Mouse (Mus musculus) lung, postnatal 10 days (tissue): ENCODE results near the gene Renbp.
A peak's percentile ranks its signal among the peaks of the same experiment; 100 is the strongest.

Source experiments
- DNase-seq: peaks from one replicate; pipeline ENCODE4 v3.0.0; 2021

Renbp gene

GRCm38 (mm10) chrX:73930402-73931062 lies at the start of gene Renbp:
TSS of gene Renbp (minus strand) at chrX:73930850.
- peak; percentile 89 for DNase-seq

GRCm38 (mm10) chrX:73977783-73978182 lies 47.1 kb upstream of the Renbp start:
- no peak for DNase-seq

- no peak for DNase-seq
Measured at GRCm38 (mm10) chrX:73976283-73976682, 45.6 kb upstream of the Renbp start.

GRCm38 (mm10) chrX:73972774-73973173 lies 42.1 kb upstream of the Renbp start:
- DNase-seq: no peak

- no peak for DNase-seq
Measured at GRCm38 (mm10) chrX:73970781-73971180, 40.1 kb upstream of the Renbp start.

GRCm38 (mm10) chrX:73969729-73970128 lies 39.1 kb upstream of the Renbp start:
- no peak for DNase-seq

GRCm38 (mm10) chrX:73969167-73969566 lies 38.5 kb upstream of the Renbp start:
- no peak for DNase-seq

GRCm38 (mm10) chrX:73967177-73968075 lies 36.8 kb upstream of the Renbp start:
- DNase-seq: peak; percentile 93

GRCm38 (mm10) chrX:73966248-73967176 lies 35.9 kb upstream of the Renbp start, which contains the start of gene Hcfc1:
TSS of gene Hcfc1 (minus strand) at chrX:73966357.
- DNase-seq: peak; percentile 93

- DNase-seq: peak; percentile 58
Measured at GRCm38 (mm10) chrX:73965307-73965706, 34.7 kb upstream of the Renbp start.

- DNase-seq: peak; percentile 41
Measured at GRCm38 (mm10) chrX:73964363-73964762, 33.7 kb upstream of the Renbp start.

GRCm38 (mm10) chrX:73954988-73955387 lies 24.3 kb upstream of the Renbp start:
- no peak for DNase-seq

- DNase-seq: no peak
Measured at GRCm38 (mm10) chrX:73952603-73953002, 22.0 kb upstream of the Renbp start.

GRCm38 (mm10) chrX:73949341-73949740 lies 18.7 kb upstream of the Renbp start:
- DNase-seq: no peak

GRCm38 (mm10) chrX:73948647-73949046 lies 18.0 kb upstream of the Renbp start:
- DNase-seq: peak; percentile 75

GRCm38 (mm10) chrX:73946896-73947295 lies 16.2 kb upstream of the Renbp start:
- DNase-seq: no peak

GRCm38 (mm10) chrX:73942294-73942693 lies 11.6 kb upstream of the Renbp start:
- no peak for DNase-seq

- no peak for DNase-seq
Measured at GRCm38 (mm10) chrX:73941860-73942259, 11.2 kb upstream of the Renbp start.

GRCm38 (mm10) chrX:73931871-73932270 lies 1.2 kb upstream of the Renbp start:
- no peak for DNase-seq

- DNase-seq: no peak
Measured at GRCm38 (mm10) chrX:73922550-73922882, 8.1 kb downstream of the Renbp start.

- DNase-seq: peak; percentile 93
Measured at GRCm38 (mm10) chrX:73921823-73922549, 8.7 kb downstream of the Renbp start, which contains the start of the genes Arhgap4 and Naa10. TSS of gene Arhgap4 (minus strand) at chrX:73921870. TSS of gene Naa10 (minus strand) at chrX:73921944.

- no peak for DNase-seq
Measured at GRCm38 (mm10) chrX:73921285-73921822, 9.3 kb downstream of the Renbp start.
